8 mouse cellular contexts compared by ENCODE assay signal in the genomic region with DNA sequence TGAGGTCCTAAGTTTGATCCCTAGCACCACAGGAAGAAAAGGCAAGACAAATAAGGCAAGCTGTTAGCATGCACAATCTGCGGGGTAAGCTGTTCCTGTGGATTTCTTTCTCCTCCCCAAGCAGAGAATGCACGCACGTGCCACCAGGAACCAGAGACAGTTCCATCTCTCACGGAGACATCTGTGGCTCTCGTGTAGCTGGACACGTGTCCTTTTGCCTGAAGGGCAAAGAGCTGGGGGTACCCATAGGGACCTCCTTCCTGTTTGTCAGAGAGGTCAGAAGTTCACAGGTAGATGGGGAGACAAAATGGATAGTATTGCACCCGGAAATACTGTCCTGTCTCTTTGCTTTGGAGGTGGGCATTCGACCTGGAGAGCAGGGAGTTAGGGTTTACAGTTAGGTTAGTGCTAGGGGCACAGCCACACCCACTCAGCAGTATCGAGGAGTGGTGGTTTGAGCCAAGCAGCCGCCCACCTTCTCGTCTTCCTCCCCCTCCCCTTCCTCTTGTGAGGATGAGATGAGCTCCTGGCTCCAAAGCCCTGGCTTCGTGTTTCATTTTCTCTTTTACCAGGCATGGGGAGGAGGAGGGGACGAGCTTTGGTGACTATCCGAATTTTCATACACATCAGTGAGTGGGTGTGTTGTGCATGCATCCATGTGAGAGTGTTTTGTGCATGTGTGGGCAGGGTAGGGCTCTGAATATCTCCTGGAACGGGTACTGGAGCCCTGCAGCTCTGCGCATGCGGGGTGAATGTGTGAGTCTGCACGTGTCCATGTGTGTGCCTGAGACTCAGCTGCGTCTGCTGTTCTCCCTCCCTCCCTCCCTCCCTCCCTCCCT. TPM values are rescaled to one million over a fixed set of nuclear protein-coding genes. Genes with fewer than 3 reads are reported as not detected.
DNase-seq lines count a peak whose midpoint lies in the region; ATAC-seq and TF ChIP-seq lines count a peak whose summit lies in the region.

No protein-coding gene starts in this region.

- WGBS in macrophage (ENCODE audit: missing documents) = 7% methylated on average over 16 of the region's 19 CpGs

- H3K27ac ChIP-seq in testis, adult 2 months (ENCODE audit: control insufficient read depth, insufficient read depth, low read depth, low read length) = 0 out of 2 replicates have a peak overlapping the region, but pooled peaks have one; percentile 19
- H3K27ac ChIP-seq in macrophage = no peak overlapping the region

- no peaks in the 10 kb centered on the region for H3K36me3 ChIP-seq in testis, adult 2 months (ENCODE audit: control insufficient read depth, insufficient read depth, low read length)
- H3K36me3 ChIP-seq in macrophage (ENCODE audit: inconsistent target) = no peaks in the 10 kb centered on the region

- H3K79me2 ChIP-seq in macrophage (ENCODE audit: inconsistent target) = no peaks in the 10 kb centered on the region; the same call in 1 of the 2 replicates

- no peak for DNase-seq in testis, postnatal 14 days (ENCODE audit: low spot score)
- DNase-seq in gastrocnemius, postnatal 14 days = peak; percentile 88
- DNase-seq in left cerebral cortex, adult 9 months (ENCODE audit: low spot score in 2 of 2) = peak; percentile 95 to 96
- DNase-seq in right cerebral cortex, postnatal 14 days = peak; percentile 91

- intact Hi-C loops in gastrocnemius, postnatal 14 days (cut with DNase I; ENCODE audit: low total_unique reads) = no loop called here

- ATAC-seq in common myeloid progenitor, adult 5-6 weeks (replicated peaks; ENCODE audit: low read depth, poor library complexity, severe bottlenecking) = peak; percentile 59
- peak; percentile 70 for ATAC-seq in inflammation-experienced regulatory T-cells, adult 6 months

- peaks cover 35% of the 10 kb centered on the region for H3K4me1 ChIP-seq in testis, adult 2 months (ENCODE audit: control insufficient read depth, insufficient read depth, low read length)

- TF ChIP-seq POLR2A in testis, adult 2 months (IDR thresholded peaks at IDR 0.05; ENCODE audit: control insufficient read depth, low read depth, low read length) = no peak

- H3K27me3 ChIP-seq in testis, adult 2 months (ENCODE audit: control insufficient read depth, insufficient read depth, low read length) = no peaks in the 10 kb centered on the region

- no peak for TF ChIP-seq CTCF in testis, adult 2 months (IDR thresholded peaks at IDR 0.05; ENCODE audit: control insufficient read depth, insufficient read depth, insufficient replicate concordance, low read depth, low read length)

- H3K4me3 ChIP-seq in testis, adult 2 months (ENCODE audit: control insufficient read depth, low read depth, low read length) = peak overlapping the region; percentile 42
- peak overlapping the region; percentile 24 for H3K4me3 ChIP-seq in macrophage (ENCODE audit: inconsistent target)

RNA-seq across cellular contexts. Expression of gene Thra, which starts 6.6 kb away (rescaled TPM):
- polyA plus RNA-seq in testis, adult 2 months (2012; rRNA removed) = 14.4 and 18.9 TPM in 2 replicates
- total RNA-seq in common myeloid progenitor, adult 5-6 weeks (2017) = 23.6 and 33.2 TPM in 2 replicates
- 100 to 1,000 TPM in 1 of 2 experiments, 10 to 100 TPM in 1; 91.8 to 106 TPM for total RNA-seq in gastrocnemius, postnatal 14 days (2021)
- 1 to 10 TPM; 1.3 to 6.3 (median 5.2) TPM for polyA plus RNA-seq in inflammation-experienced regulatory T-cells, adult 6 months (2017; shearing (Covaris generic))
- total RNA-seq in macrophage (2018; cell fraction: chromatin; rRNA removed) = 10 to 100 TPM in 20 of 26 experiments, 1 to 10 TPM in 6; 3.6 to 48.8 (median 15.3) TPM
- 10 to 100 TPM in 17 of 26 experiments, 1 to 10 TPM in 9; 6.7 to 18.6 (median 11.3) TPM for total RNA-seq in macrophage (2018; cell fraction: cytosol; rRNA removed)
- 10 to 100 TPM in 12 of 26 experiments, 1 to 10 TPM in 14; 4.3 to 29.5 (median 9.6) TPM for total RNA-seq in macrophage (2018; cell fraction: nucleus; rRNA removed)
- 8.2 to 12.1 TPM (median 9.8 TPM) in 3 replicates for polyA plus RNA-seq in macrophage (2018)

RNA-seq across cellular contexts. Expression of gene Med24, which starts 17.8 kb away (rescaled TPM):
- 96.6 and 106 TPM in 2 replicates for polyA plus RNA-seq in testis, adult 2 months (2012; rRNA removed)
- total RNA-seq in common myeloid progenitor, adult 5-6 weeks (2017) = 39.5 and 43.7 TPM in 2 replicates
- total RNA-seq in gastrocnemius, postnatal 14 days (2021) = 10 to 100 TPM; 40.3 to 42.0 TPM
- polyA plus RNA-seq in inflammation-experienced regulatory T-cells, adult 6 months (2017; shearing (Covaris generic)) = 10 to 100 TPM; 23.8 to 32.5 (median 28.3) TPM
- 10 to 100 TPM; 26.0 to 64.8 (median 48.7) TPM for total RNA-seq in macrophage (2018; cell fraction: chromatin; rRNA removed)
- total RNA-seq in macrophage (2018; cell fraction: cytosol; rRNA removed) = 10 to 100 TPM; 12.8 to 23.6 (median 18.5) TPM
- 10 to 100 TPM; 14.2 to 52.0 (median 30.6) TPM for total RNA-seq in macrophage (2018; cell fraction: nucleus; rRNA removed)
- 19.2 to 19.9 TPM (median 19.6 TPM) in 3 replicates for polyA plus RNA-seq in macrophage (2018)

RNA-seq across cellular contexts. Expression of gene Nr1d1, which starts 28.1 kb away (rescaled TPM):
- 34.7 and 38.6 TPM in 2 replicates for polyA plus RNA-seq in testis, adult 2 months (2012; rRNA removed)
- total RNA-seq in common myeloid progenitor, adult 5-6 weeks (2017) = 0.58 and 1.6 TPM in 2 replicates
- total RNA-seq in gastrocnemius, postnatal 14 days (2021) = 10 to 100 TPM; 27.3 to 64.6 TPM
- polyA plus RNA-seq in inflammation-experienced regulatory T-cells, adult 6 months (2017; shearing (Covaris generic)) = 1 to 10 TPM; 6.5 to 8.4 (median 7.3) TPM
- total RNA-seq in macrophage (2018; cell fraction: chromatin; rRNA removed) = 10 to 100 TPM in 3 of 26 experiments, 1 to 10 TPM in 19, under 1 TPM in 2, not detected in 2; 0.22 to 19.5 (median 1.8) TPM
- total RNA-seq in macrophage (2018; cell fraction: cytosol; rRNA removed) = 10 to 100 TPM in 3 of 26 experiments, 1 to 10 TPM in 22, under 1 TPM in 1; 0.80 to 16.2 (median 2.0) TPM
- 10 to 100 TPM in 6 of 26 experiments, 1 to 10 TPM in 14, under 1 TPM in 6; 0.30 to 28.5 (median 1.6) TPM for total RNA-seq in macrophage (2018; cell fraction: nucleus; rRNA removed)
- polyA plus RNA-seq in macrophage (2018) = 3.0 to 7.6 TPM (median 4.9 TPM) in 3 replicates

RNA-seq across cellular contexts. Expression of gene Csf3, which starts 46.0 kb away (rescaled TPM):
- 0.48 and 0.63 TPM in 2 replicates for polyA plus RNA-seq in testis, adult 2 months (2012; rRNA removed)
- not detected in 2 replicates for total RNA-seq in common myeloid progenitor, adult 5-6 weeks (2017)
- total RNA-seq in gastrocnemius, postnatal 14 days (2021) = not detected
- not detected for polyA plus RNA-seq in inflammation-experienced regulatory T-cells, adult 6 months (2017; shearing (Covaris generic))
- total RNA-seq in macrophage (2018; cell fraction: chromatin; rRNA removed) = 1 to 10 TPM in 4 of 26 experiments, under 1 TPM in 5, not detected in 17; 0.50 to 3.2 (median 0.90) TPM
- 1 to 10 TPM in 5 of 26 experiments, under 1 TPM in 13, not detected in 8; 0.07 to 4.9 (median 0.42) TPM for total RNA-seq in macrophage (2018; cell fraction: cytosol; rRNA removed)
- total RNA-seq in macrophage (2018; cell fraction: nucleus; rRNA removed) = 1 to 10 TPM in 10 of 26 experiments, under 1 TPM in 5, not detected in 11; 0.33 to 3.5 (median 1.3) TPM
- polyA plus RNA-seq in macrophage (2018) = not detected in 3 replicates

RNA-seq across cellular contexts. Expression of gene Msl1, which starts 48.2 kb away (rescaled TPM):
- polyA plus RNA-seq in testis, adult 2 months (2012; rRNA removed) = 138 and 143 TPM in 2 replicates
- 72.8 and 88.2 TPM in 2 replicates for total RNA-seq in common myeloid progenitor, adult 5-6 weeks (2017)
- 10 to 100 TPM; 49.0 to 55.3 TPM for total RNA-seq in gastrocnemius, postnatal 14 days (2021)
- polyA plus RNA-seq in inflammation-experienced regulatory T-cells, adult 6 months (2017; shearing (Covaris generic)) = 10 to 100 TPM; 16.7 to 26.3 (median 20.4) TPM
- total RNA-seq in macrophage (2018; cell fraction: chromatin; rRNA removed) = 100 to 1,000 TPM in 4 of 26 experiments, 10 to 100 TPM in 22; 26.6 to 124 (median 61.3) TPM
- total RNA-seq in macrophage (2018; cell fraction: cytosol; rRNA removed) = 10 to 100 TPM; 35.5 to 64.0 (median 51.6) TPM
- total RNA-seq in macrophage (2018; cell fraction: nucleus; rRNA removed) = 100 to 1,000 TPM in 7 of 26 experiments, 10 to 100 TPM in 19; 40.3 to 121 (median 76.1) TPM
- 40.0 to 80.9 TPM (median 44.0 TPM) in 3 replicates for polyA plus RNA-seq in macrophage (2018)
